Mouse (Mus musculus) layer of hippocampus, postnatal 25 days (tissue): ENCODE measurements at regions not wholly inside any gene's neighbourhood (a gene's known extent, or its start where the extent isn't known, plus 50 kb on each side); places are given as distances from the start of the nearest gene placed in this dataset.

Source experiments
- DNase-seq, 2 experiments: peaks; one replicate each; pipeline ENCODE4 v3.0.0; 2022; ENCODE audit warnings: mixed read lengths in 2 of 2, low spot score in 1 of 2; ENCODE audit errors: extremely low spot score in 1 of 2

DNA sequence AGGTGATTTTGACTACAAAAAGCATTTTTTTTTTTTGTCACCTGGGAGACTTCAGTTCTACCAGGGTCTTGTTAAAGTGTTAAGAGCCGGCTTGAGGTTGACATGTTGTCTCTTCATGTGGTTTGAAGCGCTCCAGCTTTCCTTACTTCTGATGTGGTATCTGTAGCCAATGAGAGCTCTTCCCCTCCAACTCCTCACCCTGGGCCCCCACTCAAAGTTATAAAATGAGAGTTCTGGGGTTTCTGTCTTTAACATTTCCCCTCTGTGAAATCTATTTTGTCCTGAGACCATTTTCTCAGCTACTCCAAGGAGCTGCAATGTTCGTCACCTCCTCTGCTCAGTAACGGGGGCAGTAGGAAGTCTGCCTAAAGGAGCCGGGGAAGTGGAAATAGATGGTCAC, 369.1 kb downstream of the Cog6 start:
- DNase-seq, result no peak

DNA sequence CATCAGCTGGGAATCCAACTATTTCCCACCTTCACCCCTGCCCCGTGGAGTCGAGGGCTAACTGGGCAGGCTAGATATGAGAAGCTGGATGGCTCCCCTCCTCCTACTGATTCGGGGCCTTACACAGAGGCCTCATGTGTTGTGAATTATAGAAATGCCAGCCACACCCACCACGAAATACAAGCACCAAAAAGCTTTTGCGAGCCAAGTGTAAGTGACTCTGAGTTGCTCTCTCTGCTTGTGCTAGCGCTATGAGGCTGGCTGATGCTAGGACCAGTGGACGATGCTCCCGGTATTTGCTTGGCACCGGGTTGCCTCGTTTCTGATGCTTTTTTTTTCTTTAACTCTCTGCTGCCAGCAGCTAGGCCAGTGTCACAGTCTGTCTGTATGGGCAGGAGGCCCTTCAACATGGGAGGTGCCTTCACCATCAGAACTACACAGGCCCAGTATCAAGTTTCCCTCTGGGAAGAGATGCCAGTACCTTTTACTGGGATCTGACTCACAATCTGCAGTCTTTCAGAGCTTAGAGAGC, 369.8 kb downstream of the Cog6 start:
- no peak for DNase-seq

DNA sequence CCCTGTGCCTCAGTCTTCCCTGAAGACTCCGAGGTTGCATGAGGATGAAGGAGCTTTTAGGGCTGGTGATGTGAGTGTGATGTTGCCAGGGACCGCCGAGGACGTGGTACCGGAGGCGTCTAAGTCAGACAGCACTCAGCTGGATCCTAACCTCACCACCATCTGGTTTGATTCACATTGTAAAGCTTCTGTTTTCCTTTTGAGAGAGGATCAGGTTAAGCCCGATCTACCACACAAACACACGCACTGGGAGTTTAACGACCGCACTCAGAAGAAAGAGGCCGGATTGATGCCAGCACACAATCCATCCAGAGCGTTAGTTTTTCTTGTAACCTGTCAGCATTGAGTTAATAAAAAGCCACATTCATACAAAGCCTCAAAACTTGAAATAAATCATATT, 371.9 kb downstream of the Cog6 start:
- no peak for DNase-seq

DNA sequence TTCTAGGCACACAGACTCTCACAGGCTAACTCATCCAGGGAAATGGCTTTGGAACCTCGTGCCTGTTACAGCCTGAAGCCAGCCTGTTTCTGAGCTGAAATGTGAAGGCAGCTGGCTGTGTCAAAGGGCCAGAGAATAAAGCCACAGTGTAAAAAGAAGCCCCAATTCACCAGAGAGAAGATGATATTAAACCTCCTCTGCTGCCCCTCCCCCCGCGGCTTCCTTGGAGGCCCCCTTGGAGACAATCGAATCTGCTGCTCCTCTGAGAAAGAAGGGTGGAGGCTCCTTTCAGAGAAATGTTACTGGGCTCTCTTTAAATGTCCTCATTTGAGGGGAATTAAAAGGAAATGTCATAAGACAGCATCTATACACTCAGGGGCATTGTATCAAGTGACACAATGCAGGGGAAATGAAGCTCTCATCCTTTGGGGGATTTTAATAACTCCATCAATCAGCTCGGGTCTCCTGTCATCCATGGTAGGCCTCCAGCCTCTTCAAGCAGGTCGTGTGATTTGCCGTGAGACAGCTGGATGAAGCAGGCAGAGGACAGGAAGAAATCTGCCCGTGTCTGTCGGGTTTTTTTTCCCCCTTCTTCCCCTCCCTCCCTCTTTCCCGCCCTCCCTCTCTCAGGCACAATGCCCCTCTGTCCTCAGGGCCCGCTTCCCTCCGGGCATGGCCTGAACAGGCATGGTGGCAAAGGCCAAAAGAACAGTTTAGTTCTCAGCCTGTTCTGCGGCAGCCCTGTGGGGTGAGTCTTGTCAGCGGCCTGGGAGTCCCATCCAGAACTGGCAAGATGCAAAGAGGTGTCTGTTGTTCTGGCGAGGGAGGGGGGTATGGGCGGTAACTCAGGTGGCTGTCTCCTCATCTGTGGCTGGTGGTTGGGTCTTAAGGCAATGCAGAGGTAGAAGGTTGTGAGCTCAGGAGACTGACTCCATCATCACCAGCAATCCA, 372.6 kb downstream of the Cog6 start:
- DNase-seq, result no peak

- DNase-seq, result no peak
Observed at GRCm38 (mm10) chr3:52643796-52644177, 373.2 kb downstream of the Cog6 start.

DNA sequence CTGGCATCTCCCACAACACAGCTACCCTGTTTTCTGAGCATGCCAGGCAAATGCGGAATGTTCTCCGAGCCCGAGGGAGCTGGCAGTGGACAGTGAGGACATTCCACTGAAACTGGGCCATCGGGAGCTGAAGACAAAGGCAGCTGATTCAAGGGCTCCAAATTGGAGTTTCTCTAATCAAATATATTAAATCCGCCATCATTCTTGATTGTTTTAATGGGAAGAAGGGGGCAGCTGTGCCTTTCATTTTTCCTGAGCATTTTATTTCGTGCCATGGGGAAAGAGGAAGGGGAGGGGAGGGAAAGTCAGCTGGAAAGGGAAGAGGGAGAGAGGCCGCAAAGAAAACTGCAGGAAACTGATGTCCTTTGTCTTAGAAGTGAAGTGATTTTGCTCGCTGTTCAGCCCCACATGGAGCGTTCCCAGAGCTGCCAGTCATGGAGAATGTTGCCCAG, 373.9 kb downstream of the Cog6 start:
- no peak for DNase-seq

- DNase-seq, result no peak
Observed at GRCm38 (mm10) chr3:52641226-52642181, 373.4 kb downstream of the Foxo1 start.

GRCm38 (mm10) chr3:52640250-52641147, 372.4 kb downstream of the Foxo1 start:
- no peak for DNase-seq

DNA sequence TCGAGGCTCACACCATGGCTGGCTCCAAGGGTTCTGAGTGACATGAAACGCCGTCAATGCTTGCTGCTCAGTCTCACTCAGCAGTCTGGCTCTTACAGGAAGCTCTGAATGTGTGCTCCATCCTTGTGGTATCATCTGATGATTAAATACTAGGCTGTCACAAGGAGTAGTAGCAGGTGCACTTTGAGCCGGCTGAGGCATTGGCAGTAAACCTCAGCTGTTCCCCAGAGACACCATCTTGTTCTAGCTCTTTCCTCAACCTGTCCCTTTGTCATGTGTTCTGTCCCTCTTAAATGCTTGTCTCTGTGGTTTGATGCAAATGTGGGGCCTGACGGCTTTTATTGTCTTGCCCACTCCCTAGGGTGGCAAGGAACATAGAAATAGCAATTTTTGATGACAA, 370.7 kb downstream of the Foxo1 start:
- DNase-seq, result no peak

GRCm38 (mm10) chr3:52634353-52634752, 366.2 kb downstream of the Foxo1 start:
- no peak for DNase-seq

DNA sequence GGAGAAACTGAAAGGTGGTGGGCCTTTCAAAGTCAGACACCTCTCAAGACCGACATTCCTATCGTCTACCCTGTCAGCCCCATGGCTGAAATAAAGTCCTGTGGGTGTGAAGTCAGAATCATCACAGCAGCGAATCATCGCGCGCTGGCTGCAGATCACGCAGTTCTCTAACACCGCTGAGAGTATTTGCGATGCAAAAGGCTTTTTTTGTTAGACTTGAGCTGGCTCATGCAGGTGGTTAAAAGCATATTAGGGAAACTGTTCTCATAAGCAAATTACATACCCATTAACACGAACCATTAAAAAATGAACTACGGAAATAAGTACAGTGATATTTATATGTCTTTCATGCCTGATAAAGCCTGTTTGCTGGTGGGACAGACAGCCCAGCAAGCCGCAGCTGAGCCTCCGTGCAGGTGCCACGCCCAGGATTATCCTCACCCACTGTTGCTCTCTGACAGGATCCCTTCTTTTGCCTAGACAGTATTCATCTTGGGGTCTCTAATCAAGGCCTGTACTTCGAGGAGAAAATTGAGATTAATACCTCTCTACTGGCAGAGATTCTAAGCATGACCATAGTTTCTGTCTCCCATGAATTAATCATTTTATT, 365.5 kb downstream of the Foxo1 start:
- no peak for DNase-seq

DNA sequence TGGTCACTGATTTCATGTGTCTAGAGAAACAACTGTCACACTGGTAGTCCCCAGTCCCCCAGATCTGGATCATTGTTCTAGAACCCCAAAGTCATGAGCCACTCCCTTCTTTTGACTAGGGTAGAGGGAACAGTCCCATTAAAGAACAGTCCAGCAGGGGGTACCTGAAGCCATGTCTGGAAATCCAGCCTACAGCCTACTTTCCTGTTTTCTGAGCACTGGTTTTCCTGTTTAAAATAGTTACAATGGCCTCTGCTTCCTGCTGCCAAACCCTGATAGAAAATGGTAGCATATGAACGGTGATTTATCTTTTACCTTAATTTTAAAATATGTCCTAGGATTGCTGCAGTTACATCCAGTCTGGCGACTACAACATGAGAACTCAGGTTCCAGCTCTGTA, 364.5 kb downstream of the Foxo1 start:
- DNase-seq, result no peak

GRCm38 (mm10) chr3:52630209-52630608, 362.1 kb downstream of the Foxo1 start:
- no peak for DNase-seq

DNA sequence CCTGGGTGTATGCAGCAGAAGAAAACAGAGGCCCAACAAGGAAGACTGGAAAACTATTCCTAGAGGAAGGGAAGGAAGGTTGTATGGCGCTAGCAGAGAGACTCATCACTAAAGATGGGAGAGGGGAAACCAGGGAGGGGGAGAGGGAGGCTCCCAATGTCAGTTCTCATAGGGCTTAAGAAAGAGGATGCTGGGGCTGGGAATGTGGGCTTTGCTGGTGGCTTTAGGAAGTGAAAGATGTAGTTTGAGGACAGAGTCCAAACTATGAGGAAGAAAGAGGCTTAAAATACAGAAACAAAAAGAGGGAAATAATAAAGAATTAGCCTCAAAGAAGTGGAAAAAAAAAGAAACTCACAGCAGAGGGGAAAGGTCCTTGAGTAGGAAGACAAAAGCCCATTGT, 357.0 kb downstream of the Foxo1 start:
- no peak for DNase-seq

- DNase-seq, result no peak
Observed at GRCm38 (mm10) chr3:52622530-52622929, 354.4 kb downstream of the Foxo1 start.

DNA sequence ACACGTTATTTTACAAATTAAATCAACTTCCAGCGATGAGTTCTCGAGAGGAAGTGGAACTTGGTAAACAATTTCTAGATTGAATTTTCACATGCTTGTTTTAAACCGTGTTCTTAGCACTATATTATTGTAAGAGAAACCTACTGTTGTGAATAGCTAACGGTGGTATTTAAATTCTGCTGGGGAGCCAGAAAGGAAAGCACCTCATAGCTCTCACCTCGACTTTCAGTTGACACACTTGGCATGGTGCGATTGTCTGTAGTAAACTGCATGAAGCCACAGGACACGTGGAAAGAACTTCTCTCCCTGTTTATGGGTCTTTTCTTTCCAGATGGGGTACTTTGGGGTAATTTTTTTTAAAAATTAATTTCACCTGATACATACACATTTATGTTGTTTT, 353.8 kb downstream of the Foxo1 start:
- no peak for DNase-seq

GRCm38 (mm10) chr3:52618925-52619224, 350.7 kb downstream of the Foxo1 start:
- DNase-seq, result no peak

DNA sequence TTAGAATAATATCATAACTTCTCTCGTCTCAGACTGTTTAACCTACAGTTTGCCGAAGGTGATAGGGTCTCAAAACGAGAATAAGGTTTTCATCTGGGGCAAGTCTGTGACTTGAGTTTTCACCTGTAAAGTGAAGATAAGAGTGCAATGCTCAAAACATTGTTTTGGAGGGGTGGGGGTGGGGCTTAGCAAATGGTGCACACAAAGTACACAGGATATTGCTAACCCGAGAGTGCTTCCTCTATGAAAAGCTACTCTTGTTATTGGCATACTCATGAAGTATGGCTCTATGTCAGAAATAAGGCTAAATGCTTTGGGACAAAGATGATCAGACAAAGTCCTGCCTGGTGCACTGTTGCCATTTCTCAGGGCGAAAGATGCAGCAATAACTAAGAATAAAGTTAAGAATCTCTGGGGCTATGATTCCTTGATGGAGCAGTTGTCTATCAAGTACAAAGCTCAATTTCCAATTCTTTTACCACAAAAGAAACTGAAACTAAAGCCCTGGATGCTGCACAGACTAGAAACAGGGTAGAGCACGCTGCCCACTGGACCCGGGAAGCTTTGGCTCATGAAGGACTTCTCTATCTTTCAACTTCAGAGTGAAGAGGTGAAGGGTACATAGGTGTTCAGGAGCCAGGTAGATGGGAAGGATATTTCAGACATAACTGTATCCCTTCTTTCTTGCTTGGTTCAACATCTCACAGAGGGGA, 350.2 kb downstream of the Foxo1 start:
- DNase-seq, result no peak
